Mouse (Mus musculus) forebrain, embryonic 10.5 days (tissue): Measurements from ENCODE around the gene Pcdh9. TPM values are rescaled to one million over a fixed set of nuclear protein-coding genes. Genes with fewer than 3 reads are reported as not detected.

Experiments
- DNase-seq: peaks from one replicate; pipeline ENCODE4 v3.0.0-alpha.2; 2017; ENCODE audit warnings: low spot score; ENCODE audit errors: extremely low spot score
- H3K27ac ChIP-seq: fragments of 300-500 bp; sonication (generic); 2 replicates; pipeline ENCODE4 v1.5.1; 2016; ENCODE audit warnings: mild to moderate bottlenecking
- H3K27me3 ChIP-seq: fragments of 300-500 bp; sonication (generic); 2 replicates; pipeline ENCODE4 v1.6.1; 2016; ENCODE audit warnings: mild to moderate bottlenecking; ENCODE audit not compliant: poor library complexity, severe bottlenecking
- H3K36me3 ChIP-seq: fragments of 300-500 bp; sonication (generic); replicated peaks from 2 replicates; pipeline ENCODE4 v1.6.1; 2016; ENCODE audit warnings: mild to moderate bottlenecking, moderate library complexity
- H3K4me1 ChIP-seq: fragments of 300-500 bp; sonication (generic); 2 replicates; pipeline ENCODE4 v1.6.1; 2016
- H3K4me3 ChIP-seq: fragments of 300-500 bp; sonication (generic); 2 replicates; pipeline ENCODE4 v1.5.1; 2016; ENCODE audit warnings: mild to moderate bottlenecking, moderate library complexity
- H3K9me3 ChIP-seq: fragments of 300-500 bp; sonication (generic); 2 replicates; pipeline ENCODE4 v1.6.1; 2016; ENCODE audit warnings: mild to moderate bottlenecking, moderate library complexity
- WGBS: fragments of 180-500 bp; shearing (Covaris S2); methylation state at CpG from one replicate; pipeline ENCODE4 v1.1.7; 2016; 5-methylcytosine and 5-hydroxymethylcytosine counted together
- polyA plus RNA-seq: library from polyadenylated mRNA; unstranded; fragments of >200 nt; fragmentation: Nextera tagmentation; extraction: Ambion mirVana; gene quantifications from 2 replicates; pipeline ENCODE4 v1.2.1, GENCODE M21; 2016

Gene Pcdh9
- polyA plus RNA-seq, 1 experiment from 2014 or later: 30.5 TPM

GRCm38 (mm10) chr14:93621211-93621610 lies 269.3 kb downstream of the Pcdh9 start:
- no peaks in the 10 kb centered on the region for H3K36me3 ChIP-seq
- H3K27me3 ChIP-seq: no peaks in the 10 kb centered on the region
- 0 out of 2 replicates have a peak, but pooled peaks cover 5% of the 10 kb centered on the region for H3K4me1 ChIP-seq
- WGBS: 71% methylated on average over 9 of the region's 9 CpGs
- no peaks in the 10 kb centered on the region for H3K9me3 ChIP-seq
- DNase-seq: no peak
- no peak overlapping the region for H3K27ac ChIP-seq
- H3K4me3 ChIP-seq: no peak overlapping the region

GRCm38 (mm10) chr14:93607546-93607945 lies 282.9 kb downstream of the Pcdh9 start:
- H3K36me3 ChIP-seq: no peaks in the 10 kb centered on the region
- 97% methylated on average over 3 of the region's 3 CpGs for WGBS
- no peaks in the 10 kb centered on the region for H3K9me3 ChIP-seq
- no peak overlapping the region for H3K4me3 ChIP-seq
- no peak for DNase-seq
- H3K27me3 ChIP-seq: no peaks in the 10 kb centered on the region
- H3K4me1 ChIP-seq: no peaks in the 10 kb centered on the region
- no peak overlapping the region for H3K27ac ChIP-seq

- H3K4me1 ChIP-seq: no peaks in the 10 kb centered on the region
- no peaks in the 10 kb centered on the region for H3K27me3 ChIP-seq
- no peak overlapping the region for H3K27ac ChIP-seq
- H3K4me3 ChIP-seq: no peak overlapping the region
- DNase-seq: no peak
- WGBS: 89% methylated on average over 4 of the region's 4 CpGs
- H3K36me3 ChIP-seq: no peaks in the 10 kb centered on the region
- no peaks in the 10 kb centered on the region for H3K9me3 ChIP-seq
Measured at GRCm38 (mm10) chr14:93599997-93600396, 290.5 kb downstream of the Pcdh9 start.

GRCm38 (mm10) chr14:93585432-93586024 lies 305.0 kb downstream of the Pcdh9 start:
- 53% methylated on average over 3 of the region's 3 CpGs for whole genome bisulfite sequencing
- DNase-seq: no peak
- H3K4me1 ChIP-seq: peaks cover 5% of the 10 kb centered on the region; the same call in 1 of the 2 replicates
- no peak overlapping the region for H3K27ac ChIP-seq
- H3K9me3 ChIP-seq: no peaks in the 10 kb centered on the region
- peaks cover 6% of the 10 kb centered on the region; the same call in 1 of the 2 replicates for H3K27me3 ChIP-seq
- H3K4me3 ChIP-seq: no peak overlapping the region
- H3K36me3 ChIP-seq: no peaks in the 10 kb centered on the region

- WGBS: 86% methylated on average over 2 of the region's 2 CpGs
- Histone ChIP-seq H3K27me3 (no peaks in the 10 kb centered on the region), H3K36me3 (no peaks in the 10 kb centered on the region), H3K4me3 (no peak overlapping the region), H3K9me3 (no peaks in the 10 kb centered on the region), H3K4me1 (no peaks in the 10 kb centered on the region), H3K27ac (no peak overlapping the region)
- no peak for DNase-seq
Measured at GRCm38 (mm10) chr14:93564361-93564760, 326.1 kb downstream of the Pcdh9 start.

GRCm38 (mm10) chr14:93561577-93561976 lies 328.9 kb downstream of the Pcdh9 start:
- Histone ChIP-seq H3K9me3 (no peaks in the 10 kb centered on the region), H3K4me1 (no peaks in the 10 kb centered on the region), H3K27ac (no peak overlapping the region), H3K27me3 (no peaks in the 10 kb centered on the region), H3K4me3 (no peak overlapping the region), H3K36me3 (no peaks in the 10 kb centered on the region)
- no peak for DNase-seq
- 96% methylated on average over 1 of the region's 1 CpGs for WGBS

GRCm38 (mm10) chr14:93553771-93554170 lies 336.7 kb downstream of the Pcdh9 start:
- Histone ChIP-seq H3K27me3 (no peaks in the 10 kb centered on the region), H3K36me3 (no peaks in the 10 kb centered on the region), H3K4me3 (no peak overlapping the region), H3K9me3 (no peaks in the 10 kb centered on the region), H3K27ac (no peak overlapping the region), H3K4me1 (no peaks in the 10 kb centered on the region)
- 64% methylated on average over 3 of the region's 3 CpGs for WGBS
- no peak for DNase-seq

GRCm38 (mm10) chr14:93545575-93545974 lies 344.9 kb downstream of the Pcdh9 start:
- H3K4me3 ChIP-seq: no peak overlapping the region
- no peaks in the 10 kb centered on the region for H3K9me3 ChIP-seq
- H3K27ac ChIP-seq: no peak overlapping the region
- no peaks in the 10 kb centered on the region for H3K36me3 ChIP-seq
- H3K27me3 ChIP-seq: no peaks in the 10 kb centered on the region
- 0 out of 2 replicates have a peak, but pooled peaks cover 7% of the 10 kb centered on the region for H3K4me1 ChIP-seq
- no peak for DNase-seq
- WGBS: 92% methylated on average over 6 of the region's 6 CpGs

GRCm38 (mm10) chr14:93543970-93544627 lies 346.4 kb downstream of the Pcdh9 start:
- Histone ChIP-seq H3K27ac (no peak overlapping the region), H3K36me3 (no peaks in the 10 kb centered on the region), H3K4me3 (no peak overlapping the region), H3K9me3 (no peaks in the 10 kb centered on the region), H3K4me1 (0 out of 2 replicates have a peak, but pooled peaks cover 7% of the 10 kb centered on the region), H3K27me3 (no peaks in the 10 kb centered on the region)
- WGBS: 93% methylated on average over 11 of the region's 11 CpGs
- no peak for DNase-seq

- H3K27me3 ChIP-seq: no peaks in the 10 kb centered on the region
- no peaks in the 10 kb centered on the region for H3K9me3 ChIP-seq
- H3K4me1 ChIP-seq: 0 out of 2 replicates have a peak, but pooled peaks cover 7% of the 10 kb centered on the region
- H3K27ac ChIP-seq: no peak overlapping the region
- H3K4me3 ChIP-seq: no peak overlapping the region
- no peak for DNase-seq
- 60% methylated on average over 3 of the region's 3 CpGs for WGBS
- H3K36me3 ChIP-seq: no peaks in the 10 kb centered on the region
Measured at GRCm38 (mm10) chr14:93543561-93543960, 346.9 kb downstream of the Pcdh9 start.

- DNase-seq: no peak
- H3K9me3 ChIP-seq: no peaks in the 10 kb centered on the region
- H3K4me3 ChIP-seq: no peak overlapping the region
- H3K27me3 ChIP-seq: no peaks in the 10 kb centered on the region
- H3K4me1 ChIP-seq: no peaks in the 10 kb centered on the region
- no peak overlapping the region for H3K27ac ChIP-seq
- 89% methylated on average over 4 of the region's 4 CpGs for WGBS
- no peaks in the 10 kb centered on the region for H3K36me3 ChIP-seq
Measured at GRCm38 (mm10) chr14:93534928-93535327, 355.6 kb downstream of the Pcdh9 start.

- WGBS: 86% methylated on average over 8 of the region's 8 CpGs
- peaks cover 5% of the 10 kb centered on the region; the same call in 1 of the 2 replicates for H3K4me1 ChIP-seq
Measured at GRCm38 (mm10) chr14:93523430-93523829, 367.0 kb downstream of the Pcdh9 start.

GRCm38 (mm10) chr14:93520166-93520565 lies 370.3 kb downstream of the Pcdh9 start:
- no peaks in the 10 kb centered on the region for H3K9me3 ChIP-seq
- no peak overlapping the region for H3K27ac ChIP-seq
- no peak overlapping the region for H3K4me3 ChIP-seq
- H3K27me3 ChIP-seq: no peaks in the 10 kb centered on the region
- no peaks in the 10 kb centered on the region for H3K36me3 ChIP-seq
- H3K4me1 ChIP-seq: peaks cover 5% of the 10 kb centered on the region; the same call in 1 of the 2 replicates
- DNase-seq: no peak
- 91% methylated on average over 5 of the region's 5 CpGs for WGBS

More at GRCm38 (mm10) chr14:93523430-93523829, 367.0 kb downstream of the Pcdh9 start:
- Histone ChIP-seq H3K27me3 (no peaks in the 10 kb centered on the region), H3K4me3 (no peak overlapping the region), H3K36me3 (no peaks in the 10 kb centered on the region), H3K9me3 (no peaks in the 10 kb centered on the region), H3K27ac (no peak overlapping the region)
- DNase-seq: no peak
